Mouse (Mus musculus) cerebellum, adult 2 months (tissue): ENCODE measurements around the gene Arhgef15. TPM values are rescaled to one million over a fixed set of nuclear protein-coding genes. Genes with fewer than 3 reads are reported as not detected.

Experiments used
- DNase-seq, 2 experiments: peaks; one replicate each; pipeline ENCODE4 v3.0.0; 2021
- H3K27ac ChIP-seq: fragments of 200-500 bp; 2 replicates; pipeline ENCODE4 v1.5.1; 2012; ENCODE audit warnings: low read length, control low read depth, inconsistent platforms; ENCODE audit not compliant: insufficient read depth
- H3K27me3 ChIP-seq: fragments of 200-500 bp; 2 replicates; pipeline ENCODE4 v1.6.1; 2012; ENCODE audit warnings: inconsistent platforms, mild to moderate bottlenecking, low read length, moderate library complexity; ENCODE audit not compliant: control insufficient read depth, insufficient read depth
- H3K4me1 ChIP-seq: fragments of 200-500 bp; 2 replicates; pipeline ENCODE4 v1.6.1; 2011; ENCODE audit warnings: low read length; ENCODE audit not compliant: control insufficient read depth, insufficient read depth
- H3K4me3 ChIP-seq: fragments of 200-500 bp; replicated peaks from 2 replicates; pipeline ENCODE3; 2011; ENCODE audit warnings: mild to moderate bottlenecking, low read depth, low read length, control low read depth; ENCODE audit not compliant: insufficient read depth
- CTCF ChIP-seq: fragments of 200-500 bp; IDR thresholded peaks from 2 replicates; pipeline ENCODE4 v1.5.1; 2011; ENCODE audit warnings: low read depth, mild to moderate bottlenecking, control low read depth, low read length, moderate library complexity, borderline replicate concordance; ENCODE audit not compliant: insufficient read depth
- POLR2A ChIP-seq: fragments of 200-500 bp; IDR thresholded peaks from 2 replicates; pipeline ENCODE4 v1.6.1; 2011; ENCODE audit warnings: low read length, control low read depth, borderline replicate concordance; ENCODE audit not compliant: insufficient read depth
- WGBS: fragments of 180-500 bp; shearing (Covaris S2); methylation state at CpG from one replicate; pipeline ENCODE4 v1.1.7; 2018; 5-methylcytosine and 5-hydroxymethylcytosine counted together
- polyA plus RNA-seq: library from polyadenylated mRNA; depleted of rRNA; stranded (reverse); fragments of >200 nt; gene quantifications from 2 replicates; pipeline ENCODE4 v1.2.3, GENCODE M21; 2012

Arhgef15 gene
- polyA plus RNA-seq, 1 experiment: 34.7 TPM

DNA sequence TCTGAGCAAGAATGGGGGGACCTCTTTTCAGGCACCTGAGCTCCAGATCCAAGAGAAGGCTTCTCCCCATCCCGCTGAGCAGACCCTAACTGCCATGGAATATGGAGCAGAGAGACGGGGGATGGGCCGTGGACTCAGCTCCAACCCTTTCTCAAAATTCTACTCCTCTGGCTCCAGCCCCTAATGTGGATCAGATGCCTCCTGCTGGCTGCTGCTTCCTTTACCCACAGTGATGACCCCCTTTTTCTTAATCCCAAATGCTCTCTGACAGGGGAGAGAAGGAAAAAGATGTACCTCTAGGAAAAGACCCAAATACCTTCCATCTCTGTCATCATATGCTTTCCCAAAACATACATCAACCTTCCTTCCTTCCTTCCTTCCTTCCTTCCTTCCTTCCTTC, 30.3 kb downstream of the Arhgef15 start, which contains the start of gene Odf4:
Odf4 (minus strand) TSS at position 101 of the 400 bp plus-strand sequence.
- Histone ChIP-seq H3K4me3 (no peak within 1 kb of the TSS), H3K27ac (no peak within 1 kb of the TSS), H3K27me3 (no peaks in the 10 kb centered on the region), H3K4me1 (no peaks in the 10 kb centered on the region)
- TF ChIP-seq POLR2A (no peak), CTCF (no peak)
- 79% methylated on average over 3 of the region's 3 CpGs for WGBS
- no peak for DNase-seq

DNA sequence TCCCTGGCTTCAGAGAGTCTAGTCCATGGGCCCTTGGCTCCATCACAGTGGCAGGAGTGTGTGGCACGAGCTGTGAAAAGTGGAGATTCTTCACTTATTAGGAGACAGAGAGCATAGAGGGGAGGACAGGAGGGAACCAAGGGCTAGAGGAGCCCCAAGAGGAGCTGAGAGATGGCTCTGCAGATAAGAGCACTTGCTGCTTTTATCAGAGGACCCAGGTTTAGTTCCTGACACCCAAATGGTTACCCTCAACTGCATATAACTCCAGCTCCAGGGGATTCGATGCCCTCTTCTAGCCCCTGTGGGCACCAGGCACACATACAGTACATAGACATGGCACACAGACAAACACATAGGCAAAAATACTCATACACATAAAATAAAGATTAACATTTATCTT, 32.5 kb downstream of the Arhgef15 start:
- Histone ChIP-seq H3K4me3 (no peak overlapping the region), H3K4me1 (no peaks in the 10 kb centered on the region), H3K27ac (no peak overlapping the region), H3K27me3 (no peaks in the 10 kb centered on the region)
- WGBS: 86% methylated on average over 2 of the region's 2 CpGs
- no peak for TF ChIP-seq POLR2A
- TF ChIP-seq CTCF: no peak
- DNase-seq: no peak

- no peaks in the 10 kb centered on the region for H3K4me1 ChIP-seq
- DNase-seq: no peak
- H3K4me3 ChIP-seq: no peak overlapping the region
- no peaks in the 10 kb centered on the region for H3K27me3 ChIP-seq
- WGBS: 82% methylated on average over 3 of the region's 3 CpGs
- no peak overlapping the region for H3K27ac ChIP-seq
- no peak for TF ChIP-seq CTCF
- no peak for TF ChIP-seq POLR2A
Observed at GRCm38 (mm10) chr11:68923191-68923590, 34.1 kb downstream of the Arhgef15 start.

GRCm38 (mm10) chr11:68914566-68914965, 42.7 kb downstream of the Arhgef15 start:
- WGBS: 88% methylated on average over 4 of the region's 4 CpGs
- no peaks in the 10 kb centered on the region; the same call in 1 of the 2 replicates for H3K4me1 ChIP-seq
- no peak for TF ChIP-seq POLR2A
- TF ChIP-seq CTCF: no peak
- H3K4me3 ChIP-seq: no peak overlapping the region
- no peaks in the 10 kb centered on the region for H3K27me3 ChIP-seq
- no peak for DNase-seq
- H3K27ac ChIP-seq: no peak overlapping the region

- Histone ChIP-seq H3K27me3 (no peaks in the 10 kb centered on the region), H3K4me3 (no peak overlapping the region), H3K27ac (no peak overlapping the region), H3K4me1 (no peaks in the 10 kb centered on the region; the same call in 1 of the 2 replicates)
- DNase-seq: no peak
- TF ChIP-seq POLR2A: no peak
- TF ChIP-seq CTCF: no peak
- WGBS: 60% methylated on average over 14 of the region's 14 CpGs
Observed at GRCm38 (mm10) chr11:68911531-68912177, 45.6 kb downstream of the Arhgef15 start.

DNA sequence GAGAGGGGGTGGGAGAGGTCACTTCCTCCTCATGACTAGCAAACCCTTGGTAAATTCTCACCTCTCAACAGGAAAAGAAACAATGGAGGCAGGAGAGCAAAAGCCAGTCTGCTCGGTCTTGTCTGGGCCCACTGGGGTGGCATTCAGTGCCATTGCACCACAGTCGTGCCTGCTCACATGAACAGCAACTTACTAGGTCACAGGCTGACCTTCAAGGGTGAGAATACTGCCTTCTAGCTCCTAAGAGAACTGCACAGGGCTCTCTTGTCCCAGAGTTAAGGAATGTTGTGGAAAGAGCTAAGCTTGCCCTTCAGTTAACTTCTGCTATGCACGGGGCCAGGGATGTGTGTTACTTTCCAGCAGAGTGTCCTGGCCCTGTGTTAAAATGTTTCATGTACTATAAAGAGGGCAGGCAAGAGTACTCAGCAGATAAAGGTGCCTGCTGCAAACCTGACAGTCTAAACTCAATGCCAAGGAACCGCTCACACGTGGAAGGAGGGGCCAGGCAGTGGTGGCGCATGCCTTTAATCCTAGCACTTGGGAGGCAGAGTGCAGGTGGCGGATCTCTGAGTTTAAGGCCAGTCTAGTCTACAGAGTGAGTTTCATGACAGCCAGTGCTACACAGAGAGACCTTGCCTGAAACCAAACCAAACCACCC, 48.3 kb downstream of the Arhgef15 start:
- no peaks in the 10 kb centered on the region; the same call in 1 of the 2 replicates for H3K4me1 ChIP-seq
- DNase-seq: no peak
- no peak for TF ChIP-seq CTCF
- no peak for TF ChIP-seq POLR2A
- WGBS: 53% methylated on average over 7 of the region's 7 CpGs
- no peak overlapping the region for H3K4me3 ChIP-seq
- no peak overlapping the region for H3K27ac ChIP-seq
- no peaks in the 10 kb centered on the region for H3K27me3 ChIP-seq

GRCm38 (mm10) chr11:68907251-68907650, 50.0 kb downstream of the Arhgef15 start:
- TF ChIP-seq POLR2A: no peak
- no peak for DNase-seq
- WGBS: 62% methylated on average over 3 of the region's 3 CpGs
- Histone ChIP-seq H3K4me3 (no peak overlapping the region), H3K27me3 (no peaks in the 10 kb centered on the region), H3K4me1 (no peaks in the 10 kb centered on the region; the same call in 1 of the 2 replicates), H3K27ac (no peak overlapping the region)

DNA sequence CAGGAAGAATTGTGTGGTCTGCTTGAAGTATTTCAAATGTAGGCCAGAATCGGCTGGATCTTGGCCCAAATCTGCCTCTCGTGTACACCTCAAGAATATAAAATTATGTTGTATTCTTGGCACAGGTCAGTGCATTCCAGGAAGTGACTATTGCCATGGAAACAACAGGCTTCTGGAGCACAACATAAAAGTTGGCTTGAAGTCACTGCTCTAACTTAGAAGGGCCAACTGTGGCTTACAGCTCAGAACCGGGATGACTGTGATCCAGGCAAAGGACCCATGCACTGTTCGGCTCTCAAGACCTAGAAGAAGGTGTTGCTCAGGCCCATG, 50.9 kb downstream of the Arhgef15 start:
- Histone ChIP-seq H3K4me1 (no peaks in the 10 kb centered on the region; the same call in 1 of the 2 replicates), H3K27me3 (no peaks in the 10 kb centered on the region), H3K27ac (no peak overlapping the region), H3K4me3 (no peak overlapping the region)
- TF ChIP-seq POLR2A (no peak), CTCF (no peak)
- DNase-seq: no peak
- WGBS: 22% methylated on average over 4 of the region's 4 CpGs
